Mouse (Mus musculus) erythroblast, adult 5-6 weeks (primary cell): Measurements from ENCODE around the gene Fam129a. TPM values are rescaled to one million over a fixed set of nuclear protein-coding genes. Genes with fewer than 3 reads are reported as not detected.

Experiments
- ATAC-seq: replicated peaks from 2 replicates; pipeline ENCODE4 v1.8.0; 2016; ENCODE audit warnings: moderate number of reproducible peaks, mild to moderate bottlenecking, moderate TSS enrichment, inconsistent platforms; ENCODE audit not compliant: poor library complexity, low FRiP score, severe bottlenecking
- total RNA-seq, 2 experiments: library from RNA; stranded (forward) in 1 of 2; stranded (reverse) in 1 of 2; fragments of 150-400 nt in 1 of 2; fragments of 200-764, 138-1000 nt in 1 of 2; gene quantifications; 2 replicates each; pipeline versions ENCODE4 v1.2.3 to v1.2.4; 2015 to 2017; ENCODE audit warnings: low replicate concordance in 2 of 2

Gene Fam129a
- total RNA-seq, 2 experiments from 2014 or later: 13.3 to 15.4 TPM

- ATAC-seq: no peak
Measured at GRCm38 (mm10) chr1:151659636-151660035, 88.7 kb downstream of the Fam129a start.

DNA sequence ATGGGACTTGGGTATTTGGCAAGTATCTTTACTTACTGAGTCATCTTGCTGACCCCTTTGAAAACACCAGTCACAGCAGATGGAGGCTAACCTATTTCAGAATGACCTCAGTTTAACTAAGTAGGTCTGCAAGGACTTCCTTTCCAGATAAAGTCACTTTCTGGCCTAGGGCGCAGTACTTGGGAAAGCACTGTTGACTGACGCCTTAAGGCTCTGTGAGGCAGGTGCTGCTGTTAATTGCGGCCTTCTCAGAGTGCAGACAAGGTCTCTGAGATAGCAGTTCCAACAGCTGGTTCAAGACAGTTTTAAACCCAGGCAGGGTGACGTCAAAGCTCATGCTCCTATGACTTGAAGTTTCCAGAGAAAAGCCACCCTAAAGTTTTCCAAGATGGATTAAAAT lies 89.3 kb downstream of the Fam129a start:
- no peak for ATAC-seq

DNA sequence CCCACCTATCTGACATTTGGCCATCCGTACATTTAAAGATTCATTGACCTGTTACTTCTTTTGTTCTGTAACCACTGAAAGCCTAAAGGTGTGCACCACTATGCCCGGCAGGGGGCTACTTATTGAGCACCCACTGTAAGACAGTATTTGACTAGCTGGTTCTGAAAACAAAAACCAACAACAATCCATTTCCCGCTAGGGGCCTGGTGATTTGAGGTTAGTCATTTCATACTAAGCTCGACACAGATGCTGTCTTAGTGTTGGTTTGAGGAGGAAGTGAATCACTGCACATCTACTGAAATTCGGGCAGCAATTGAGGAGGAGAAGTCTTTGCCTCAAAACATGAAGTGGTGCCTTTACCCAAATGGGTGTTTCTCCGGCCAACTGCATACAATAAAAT lies 89.9 kb downstream of the Fam129a start:
- ATAC-seq: no peak

GRCm38 (mm10) chr1:151661684-151662439 lies 90.9 kb downstream of the Fam129a start:
- ATAC-seq: no peak

DNA sequence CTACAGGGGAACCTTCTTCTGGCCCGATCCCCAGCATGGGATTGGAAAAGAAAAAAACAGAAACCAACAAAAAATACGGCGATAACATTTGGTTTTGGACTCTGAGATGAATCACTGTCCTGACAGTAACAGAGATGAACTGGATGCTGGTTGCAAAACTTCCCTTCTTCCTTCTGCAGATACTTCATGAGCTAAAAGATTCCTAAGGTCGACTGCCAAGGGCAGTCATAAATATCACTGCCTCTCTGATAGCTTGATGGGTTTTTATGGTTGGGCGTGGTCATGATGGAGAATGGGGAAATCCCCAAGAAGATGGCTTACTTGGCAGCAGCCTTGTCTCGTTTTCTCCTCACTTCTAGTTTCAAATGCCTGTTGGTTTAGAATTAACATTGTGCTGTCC lies 92.0 kb downstream of the Fam129a start:
- no peak for ATAC-seq

DNA sequence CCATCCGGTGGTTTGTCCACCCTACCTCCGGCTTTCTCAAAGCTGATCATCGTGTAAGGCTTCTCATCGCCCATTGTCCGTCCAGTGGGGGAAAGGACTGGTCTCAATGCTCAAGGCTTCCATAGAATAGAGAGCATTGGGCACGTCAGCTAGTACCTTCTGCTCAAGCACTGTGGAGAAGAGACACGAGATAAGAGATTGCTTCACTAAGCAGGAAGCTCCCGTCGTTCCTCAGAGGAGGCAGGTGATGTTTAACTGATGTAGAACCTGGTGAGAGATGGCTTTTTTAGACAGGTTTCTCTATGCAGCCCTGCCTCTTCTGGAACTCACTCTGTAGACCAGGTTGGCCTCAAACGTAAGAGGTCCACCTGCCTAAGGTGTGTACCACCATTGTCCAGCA lies 93.4 kb downstream of the Fam129a start:
- no peak for ATAC-seq

DNA sequence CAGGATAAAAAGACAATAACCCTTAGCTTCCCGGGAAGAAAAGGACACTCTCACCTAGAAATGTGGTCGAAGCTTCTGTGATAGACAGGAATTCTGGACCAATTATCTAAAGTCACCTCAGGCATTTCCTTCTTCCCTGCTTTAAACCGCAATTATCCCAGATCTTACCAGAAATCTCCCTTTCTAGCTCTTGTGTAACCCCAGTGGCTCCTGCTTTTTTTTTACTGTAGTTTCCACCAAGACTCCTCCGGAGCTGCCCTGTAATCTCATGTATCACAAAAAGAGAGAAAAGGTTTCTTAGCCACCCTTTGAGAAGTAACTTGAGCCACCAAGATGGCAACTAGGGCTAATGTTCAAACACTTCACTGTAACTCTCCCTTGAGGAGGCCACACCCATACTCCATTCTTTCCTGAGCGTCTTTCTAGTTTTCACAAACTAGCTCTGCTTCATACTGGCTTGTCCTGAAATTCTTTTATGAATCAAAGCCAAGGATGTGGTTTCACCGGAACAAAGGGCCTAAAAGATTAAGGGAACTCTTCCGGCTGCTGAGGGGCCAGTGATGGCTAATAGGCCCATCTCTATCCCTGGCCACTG lies 93.9 kb downstream of the Fam129a start:
- ATAC-seq: no peak

GRCm38 (mm10) chr1:151667351-151668074 lies 96.5 kb downstream of the Fam129a start:
- ATAC-seq: no peak

- no peak for ATAC-seq
Measured at GRCm38 (mm10) chr1:151670006-151670591, 99.1 kb downstream of the Fam129a start.

DNA sequence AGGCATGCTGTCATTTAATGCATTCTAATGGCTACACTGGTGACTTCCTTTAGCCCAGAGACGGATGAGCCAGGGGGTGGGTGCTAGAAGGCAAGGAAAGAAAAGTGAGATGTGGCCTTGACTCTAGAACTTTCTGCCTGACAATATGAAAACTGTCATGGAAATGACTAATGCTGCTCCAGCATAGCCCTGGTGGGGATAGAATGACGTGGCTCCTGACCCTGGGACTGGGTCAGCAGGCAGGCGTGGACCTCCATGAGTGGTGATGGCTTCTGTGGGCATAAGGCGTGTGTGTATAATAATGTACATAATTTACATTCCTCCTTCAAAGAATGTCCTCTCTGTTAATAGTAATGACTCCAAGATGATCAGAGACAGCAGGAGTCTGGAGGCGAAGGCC lies 104.7 kb downstream of the Fam129a start:
- no peak for ATAC-seq

GRCm38 (mm10) chr1:151677185-151677809 lies 106.3 kb downstream of the Fam129a start:
- no peak for ATAC-seq

DNA sequence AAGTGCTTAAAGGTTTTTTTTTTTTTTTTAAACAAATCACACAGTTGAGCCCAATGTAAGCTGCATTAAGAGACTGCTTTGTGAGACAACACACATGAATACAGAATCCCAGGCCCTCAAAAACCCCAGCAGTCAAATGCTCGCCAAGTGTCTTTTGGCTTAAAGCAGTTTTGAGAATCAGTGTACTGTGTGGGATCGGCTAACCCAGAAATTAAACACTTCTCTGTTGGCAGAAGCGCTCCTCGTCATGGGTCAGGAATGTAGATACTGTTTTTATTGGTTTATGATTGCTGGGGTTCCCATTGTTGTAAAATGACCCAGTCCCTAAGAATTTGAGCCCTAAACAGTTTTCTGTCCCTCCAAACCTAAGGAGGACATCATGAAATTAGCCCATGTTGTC lies 107.0 kb downstream of the Fam129a start:
- ATAC-seq: no peak

GRCm38 (mm10) chr1:151679153-151679552 lies 108.2 kb downstream of the Fam129a start:
- ATAC-seq: no peak

DNA sequence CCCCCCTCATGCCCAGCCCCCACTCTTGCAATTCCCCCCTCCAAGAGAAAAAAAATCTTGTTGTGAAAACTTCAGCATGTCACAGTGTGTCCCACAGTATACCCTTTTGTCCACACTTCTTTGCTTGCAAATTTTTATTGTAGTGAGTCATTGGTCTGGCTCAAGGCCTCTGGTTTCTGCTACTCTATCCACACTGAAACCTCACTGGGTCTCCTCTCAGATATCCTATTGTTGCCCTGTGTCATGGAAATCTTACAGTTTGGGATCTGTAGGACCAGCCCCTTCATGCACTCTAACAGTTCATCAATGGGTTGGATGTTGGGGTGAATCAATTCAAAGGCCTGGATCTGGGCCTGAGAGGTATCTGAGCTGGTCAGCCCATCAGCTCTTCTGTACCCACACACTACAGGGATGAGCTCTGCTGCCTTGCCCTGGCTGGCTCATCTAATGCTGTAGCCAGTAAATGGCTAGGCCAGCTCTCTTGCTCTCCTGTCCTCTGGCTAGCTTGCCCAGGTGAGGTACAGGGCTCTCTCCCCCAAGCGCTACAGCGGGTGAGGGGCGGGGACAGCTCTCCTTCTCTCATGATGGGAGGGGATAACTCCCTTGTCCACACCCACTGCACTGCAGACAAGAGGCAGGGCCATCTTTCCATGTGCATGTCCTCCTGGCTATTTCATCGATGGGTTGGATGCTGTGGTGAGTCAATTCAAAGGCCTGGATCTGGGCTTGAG lies 109.1 kb downstream of the Fam129a start:
- ATAC-seq: no peak

- ATAC-seq: no peak
Measured at GRCm38 (mm10) chr1:151680971-151681370, 110.0 kb downstream of the Fam129a start.

DNA sequence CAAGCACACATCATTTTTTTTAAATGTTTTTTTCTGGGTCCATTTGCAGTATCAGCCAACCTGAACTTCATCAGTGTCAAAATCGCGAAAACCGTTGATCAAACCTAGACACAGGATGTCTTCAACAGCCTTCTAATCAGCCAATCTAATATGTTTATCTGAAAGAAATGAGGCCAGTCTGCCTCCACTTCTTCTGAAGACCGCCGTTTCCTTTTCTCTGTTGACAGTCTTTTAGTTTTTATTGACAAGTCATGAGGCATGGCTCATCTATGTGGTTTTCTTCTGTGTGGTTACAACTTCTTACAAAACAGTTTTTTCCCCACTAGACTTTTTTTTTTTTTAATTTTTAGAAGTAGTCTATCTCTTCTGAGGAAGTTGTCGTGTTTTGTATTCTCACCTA lies 111.9 kb downstream of the Fam129a start:
- no peak for ATAC-seq

GRCm38 (mm10) chr1:151684451-151684892 lies 113.5 kb downstream of the Fam129a start:
- ATAC-seq: no peak

DNA sequence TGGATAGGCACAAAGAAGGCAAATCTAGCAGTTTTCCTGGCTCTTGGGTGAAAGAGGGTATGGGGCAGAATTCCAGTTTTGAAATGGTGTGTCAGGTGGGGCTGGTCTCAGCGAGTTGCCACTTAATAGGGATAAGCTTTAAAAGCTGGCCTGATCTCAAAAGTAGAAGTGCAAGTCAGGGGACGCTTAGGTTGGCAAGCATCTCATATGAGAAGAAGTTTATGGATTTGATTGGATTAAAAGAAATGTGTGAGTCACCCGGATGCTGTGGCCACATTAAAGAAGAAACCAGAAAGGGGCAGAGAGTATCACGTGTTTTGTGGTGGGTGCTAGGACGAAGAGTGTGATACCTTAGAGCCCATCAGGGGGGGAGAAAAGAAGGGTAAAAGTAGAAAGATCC lies 114.0 kb downstream of the Fam129a start:
- no peak for ATAC-seq

DNA sequence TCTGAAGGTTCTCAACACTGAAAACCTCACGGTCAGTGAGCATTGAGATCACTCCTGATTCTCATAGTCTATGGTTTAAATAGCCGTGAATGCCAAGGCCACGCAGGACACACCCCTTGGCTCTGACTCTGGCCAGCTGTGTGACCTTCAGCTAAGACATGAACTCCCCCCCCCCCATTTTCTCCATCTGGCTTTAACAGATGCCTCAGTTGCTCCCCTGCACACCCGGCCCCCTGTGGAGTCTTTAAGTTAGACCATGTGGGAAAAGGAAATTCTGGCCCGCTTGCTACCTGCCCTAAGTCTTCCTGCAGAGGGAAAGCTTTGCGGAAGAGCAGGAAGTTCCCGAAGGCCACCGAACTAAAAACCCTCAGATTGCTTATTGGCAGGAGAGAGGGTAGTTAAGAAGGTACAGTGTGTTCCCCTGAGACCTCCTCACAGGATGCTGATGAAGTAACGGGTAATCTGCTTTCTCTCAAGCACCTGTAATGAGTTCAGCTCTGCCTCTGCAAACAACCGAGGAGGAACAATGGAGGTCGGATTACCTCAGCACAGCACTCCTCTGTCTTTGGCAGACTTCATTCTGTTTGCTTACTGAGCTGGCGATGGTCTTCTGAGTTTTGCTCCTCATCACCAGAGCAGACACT lies 114.8 kb downstream of the Fam129a start:
- no peak for ATAC-seq
